ENCODE assay signal across 30 mouse cellular contexts in the genomic region with DNA sequence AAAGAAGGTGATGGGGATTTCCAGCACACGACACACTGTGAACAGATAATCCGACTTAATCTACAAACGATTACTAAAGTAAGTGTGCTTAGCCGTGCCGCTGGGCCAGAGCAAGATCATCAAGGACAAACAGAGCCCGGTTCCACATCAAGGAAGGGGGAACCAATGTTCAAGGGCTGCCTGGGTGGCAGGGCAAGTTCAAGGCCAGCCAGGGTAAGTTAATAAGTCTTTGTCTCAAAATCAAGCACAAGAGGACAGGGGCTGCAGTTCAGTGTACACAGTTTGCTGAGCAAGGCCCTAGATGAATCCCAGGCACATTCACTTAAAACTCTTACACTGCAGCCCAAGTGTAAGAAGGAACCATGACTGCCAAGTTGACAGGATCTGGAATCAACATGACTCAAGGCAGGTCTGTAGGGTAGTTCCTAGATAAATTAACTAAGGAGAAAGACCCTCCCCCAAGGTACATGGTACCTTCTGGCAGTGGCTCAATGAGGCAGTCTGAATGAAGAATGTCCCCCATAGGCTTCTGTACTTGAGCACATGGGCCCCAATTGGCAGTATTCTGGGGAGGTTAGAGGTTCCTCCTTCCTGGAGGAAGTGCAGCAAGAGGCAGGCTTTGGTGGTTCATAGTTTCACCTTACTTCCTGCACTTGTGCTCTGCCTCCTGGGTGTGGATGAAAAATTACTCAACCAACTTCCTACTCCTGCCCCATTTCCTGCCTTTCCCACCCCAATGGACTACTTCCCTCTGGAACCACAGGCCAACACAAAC.
DNase-seq lines count a peak whose midpoint lies in the region; ATAC-seq lines count a peak whose summit lies in the region.
"Had no signal": no experiment of that assay in that cellular context is flagged by ENCODE, and none has a peak within 500 bp of the region (broad histone marks: within the 10 kb centered on the region; RNA-seq: fewer than 3 reads in every experiment).

No protein-coding gene starts in this region.

- ATAC-seq in midbrain, embryonic 16.5 days, result no peak
- no peak for ATAC-seq in midbrain, embryonic 14.5 days (ENCODE audit: low FRiP score, low TSS enrichment)
- 0 out of 2 replicates have a peak, but pooled peaks have one; percentile 29 for ATAC-seq in common myeloid progenitor, adult 5-6 weeks (replicated peaks; ENCODE audit: low read depth, poor library complexity, severe bottlenecking)
- ATAC-seq: forebrain, embryonic 13.5 days; hindbrain, postnatal 0 days; intestine, embryonic 16.5 days had no signal

- H3K27ac ChIP-seq in midbrain, embryonic 16.5 days (ENCODE audit: low read length), result 0 out of 2 replicates have a peak overlapping the region, but pooled peaks have one; percentile 29
- H3K27ac ChIP-seq in midbrain, embryonic 14.5 days (replicated peaks; ENCODE audit: low read depth, low read length), result no peak overlapping the region
- H3K27ac ChIP-seq: forebrain, embryonic 13.5 days; heart, embryonic 10.5 days; heart, embryonic 15.5 days; hindbrain, postnatal 0 days; kidney, postnatal 0 days; limb, embryonic 10.5 days; limb, embryonic 15.5 days; liver, embryonic 14.5 days; midbrain, embryonic 12.5 days; neural tube, embryonic 15.5 days had no signal

- H3K36me3 ChIP-seq in midbrain, embryonic 16.5 days (ENCODE audit: control insufficient read depth, insufficient read depth, low read length), result no peaks in the 10 kb centered on the region
- no peaks in the 10 kb centered on the region for H3K36me3 ChIP-seq in midbrain, embryonic 14.5 days (ENCODE audit: control insufficient read depth, insufficient read depth, low read length)
- H3K36me3 ChIP-seq: heart, embryonic 10.5 days; heart, embryonic 15.5 days; limb, embryonic 10.5 days; limb, embryonic 15.5 days; midbrain, embryonic 12.5 days; neural tube, embryonic 15.5 days had no signal

- no peaks in the 10 kb centered on the region for H3K9me3 ChIP-seq in midbrain, embryonic 16.5 days (replicated peaks; ENCODE audit: control insufficient read depth, low read length, poor library complexity, severe bottlenecking)
- no peaks in the 10 kb centered on the region for H3K9me3 ChIP-seq in midbrain, embryonic 14.5 days (ENCODE audit: control insufficient read depth, low read length)
- H3K9me3 ChIP-seq: forebrain, embryonic 13.5 days; heart, embryonic 10.5 days; heart, embryonic 15.5 days; limb, embryonic 10.5 days; limb, embryonic 15.5 days; midbrain, embryonic 12.5 days; neural tube, embryonic 15.5 days had no signal

- 43% methylated on average over 6 of the region's 6 CpGs for WGBS in midbrain, embryonic 16.5 days
- WGBS in midbrain, embryonic 14.5 days, result 53% methylated on average over 6 of the region's 6 CpGs

- H3K4me2 ChIP-seq in midbrain, embryonic 16.5 days (ENCODE audit: low read length), result no peak overlapping the region
- no peak overlapping the region for H3K4me2 ChIP-seq in midbrain, embryonic 14.5 days (ENCODE audit: low read length)
- H3K4me2 ChIP-seq: forebrain, embryonic 13.5 days; heart, embryonic 15.5 days; limb, embryonic 15.5 days; lung, embryonic 14.5 days; midbrain, embryonic 12.5 days; neural tube, embryonic 15.5 days had no signal

- H3K9ac ChIP-seq in midbrain, embryonic 16.5 days (ENCODE audit: low read depth, low read length), result no peak overlapping the region
- H3K9ac ChIP-seq in midbrain, embryonic 14.5 days (replicated peaks; ENCODE audit: low read length), result no peak overlapping the region
- H3K9ac ChIP-seq: forebrain, embryonic 13.5 days; heart, embryonic 15.5 days; limb, embryonic 15.5 days; liver, embryonic 14.5 days; lung, embryonic 14.5 days; midbrain, embryonic 12.5 days; neural tube, embryonic 15.5 days had no signal

- no peaks in the 10 kb centered on the region for H3K27me3 ChIP-seq in midbrain, embryonic 16.5 days (ENCODE audit: control insufficient read depth, insufficient read depth, low read depth, low read length)
- H3K27me3 ChIP-seq in midbrain, embryonic 14.5 days (ENCODE audit: control insufficient read depth, insufficient read depth, low read length), result no peaks in the 10 kb centered on the region
- H3K27me3 ChIP-seq: forebrain, embryonic 13.5 days; heart, embryonic 15.5 days; limb, embryonic 15.5 days; midbrain, embryonic 12.5 days; neural tube, embryonic 15.5 days had no signal

- no peak overlapping the region for H3K4me3 ChIP-seq in midbrain, embryonic 16.5 days (ENCODE audit: low read depth, low read length)
- H3K4me3 ChIP-seq in midbrain, embryonic 14.5 days (replicated peaks; ENCODE audit: low read depth, low read length), result no peak overlapping the region
- H3K4me3 ChIP-seq: forebrain, embryonic 13.5 days; heart, embryonic 10.5 days; heart, embryonic 15.5 days; limb, embryonic 10.5 days; limb, embryonic 15.5 days; midbrain, embryonic 12.5 days; neural tube, embryonic 15.5 days had no signal

- intact Hi-C loops in gastrocnemius, postnatal 36 days (cut with DNase I), result no loop called here

- peak; percentile 50 to 64 for DNase-seq in adrenal gland, adult (ENCODE audit: inconsistent age in 2 of 2, low spot score in 1 of 2)
- no peak for DNase-seq in adrenal gland, postnatal 4 days (ENCODE audit: low spot score in 2 of 2)
- DNase-seq in midbrain, embryonic 14.5 days, result no peak
- DNase-seq in retina, postnatal 1 day, result peak; percentile 44
- DNase-seq in gastrocnemius, postnatal 36 days, result no peak
- no peak for DNase-seq in ovary, adult 18-20 months (ENCODE audit: low spot score)
- DNase-seq: cerebellum, adult 11-12 months; cerebellum, postnatal 14 days; gastrocnemius, postnatal 10 days; heart, adult 11 months; kidney, adult 8-10 months; kidney, postnatal 4 days; layer of hippocampus, postnatal 36 days; lung, embryonic 14.5 days; lung, postnatal 14 days; thymus, adult 2 months; thymus, postnatal 4 days had no signal

- no peaks in the 10 kb centered on the region for H3K4me1 ChIP-seq in midbrain, embryonic 16.5 days (ENCODE audit: control insufficient read depth, insufficient read depth, low read length)
- H3K4me1 ChIP-seq in midbrain, embryonic 14.5 days (ENCODE audit: control insufficient read depth, insufficient read depth, low read length), result no peaks in the 10 kb centered on the region
- H3K4me1 ChIP-seq: limb, embryonic 15.5 days; midbrain, embryonic 12.5 days had no signal

Comparison
In these comparisons a context has a peak if more than half of its experiments do, and no peak if none do; other contexts are left out.
1. DNase-seq: peak in adrenal gland, adult (2 of 2) and retina, postnatal 1 day (single experiment); none in adrenal gland, postnatal 4 days (0 of 2), midbrain, embryonic 14.5 days (single experiment), gastrocnemius, postnatal 36 days (0 of 2) and ovary, adult 18-20 months (single experiment).